ENCODE assay signal across 19 mouse cellular contexts in genomic region chr5:150229776-150230175, GRCm38 (mm10).
A peak's percentile ranks its signal among the peaks of the same experiment; 100 is the strongest.
DNase-seq lines count a peak whose midpoint lies in the region; ATAC-seq and TF ChIP-seq lines count a peak whose summit lies in the region.
"Had no signal": no experiment of that assay in that cellular context is flagged by ENCODE, and none has a peak within 500 bp of the region (broad histone marks: within the 10 kb centered on the region; RNA-seq: fewer than 3 reads in every experiment).

No protein-coding gene starts in this region.

- peaks cover 3% of the 10 kb centered on the region; the same call in 1 of the 2 replicates for H3K36me3 ChIP-seq in heart, adult 2 months (ENCODE audit: control insufficient read depth, insufficient read depth, low read length)
- no peaks in the 10 kb centered on the region for H3K36me3 ChIP-seq in lung, embryonic 14.5 days (ENCODE audit: insufficient read depth)
- H3K36me3 ChIP-seq: hindbrain, embryonic 15.5 days; liver, embryonic 13.5 days; neural tube, embryonic 15.5 days had no signal

- H3K79me2 ChIP-seq in heart, adult 2 months (replicated peaks; ENCODE audit: control insufficient read depth, insufficient read depth, low read length): no peaks in the 10 kb centered on the region

- intact Hi-C loops in heart, adult 2 months (cut with DNase I): loop anchor here (5.0 kb wide), 3 partner anchors 63 to 198 kb away; no protein-coding TSS in a partner anchor
- intact Hi-C loops in heart, postnatal 25 days (cut with DNase I): loop anchor here (2.0 to 5.0 kb wide), 3 partner anchors 32 to 138 kb away; no protein-coding TSS in a partner anchor

- H3K4me2 ChIP-seq in lung, embryonic 14.5 days: no peak overlapping the region
- H3K4me2 ChIP-seq: forebrain, embryonic 13.5 days; hindbrain, embryonic 15.5 days; liver, embryonic 13.5 days; neural tube, embryonic 15.5 days had no signal

- no peaks in the 10 kb centered on the region for H3K9me3 ChIP-seq in lung, embryonic 14.5 days (ENCODE audit: low read depth, low read length)
- H3K9me3 ChIP-seq: forebrain, embryonic 13.5 days; hindbrain, embryonic 15.5 days; neural tube, embryonic 15.5 days had no signal

- ATAC-seq in lung, embryonic 14.5 days (ENCODE audit: insufficient read depth): no peak
- ATAC-seq in frontal cortex, adult (ENCODE audit: low TSS enrichment): no peak
- ATAC-seq in monocyte, adult 5-6 weeks (replicated peaks; ENCODE audit: insufficient number of reproducible peaks, low FRiP score, low TSS enrichment, poor library complexity, severe bottlenecking): no peak
- ATAC-seq: forebrain, embryonic 13.5 days; midbrain, embryonic 16.5 days had no signal

- no peak overlapping the region for H3K4me3 ChIP-seq in heart, adult 2 months
- H3K4me3 ChIP-seq in lung, embryonic 14.5 days (ENCODE audit: low read depth, low read length): no peak overlapping the region
- H3K4me3 ChIP-seq: forebrain, embryonic 13.5 days; hindbrain, embryonic 15.5 days; liver, embryonic 13.5 days; neural tube, embryonic 15.5 days had no signal

- 93% methylated on average over 4 of the region's 4 CpGs for WGBS in heart, adult 2 months
- 92% methylated on average over 4 of the region's 4 CpGs for WGBS in lung, embryonic 14.5 days

- no peak overlapping the region for H3K9ac ChIP-seq in heart, adult 2 months (ENCODE audit: low read depth, low read length)
- no peak overlapping the region for H3K9ac ChIP-seq in lung, embryonic 14.5 days
- H3K9ac ChIP-seq: forebrain, embryonic 13.5 days; hindbrain, embryonic 15.5 days; liver, embryonic 13.5 days; neural tube, embryonic 15.5 days had no signal

- no peak for DNase-seq in heart, adult 2 months
- no peak for DNase-seq in heart, postnatal 25 days (ENCODE audit: low spot score)
- DNase-seq in lung, embryonic 14.5 days: no peak
- DNase-seq in lung, adult 18-20 months: no peak
- DNase-seq in ES-CJ7 (ENCODE audit: low read depth, low spot score): peak; percentile 58
- DNase-seq in induced T-regulatory cell, adult 2 months (ENCODE audit: low read depth): peak; percentile 29
- DNase-seq: cerebellum, postnatal 36 days; gastrocnemius, postnatal 25 days; kidney, postnatal 36 days; liver, embryonic 13.5 days; right cerebral cortex, adult 18-20 months; thymus, postnatal 14 days had no signal

- TF ChIP-seq EP300 in heart, adult 2 months (IDR thresholded peaks at IDR 0.05; ENCODE audit: insufficient read depth, low read depth, low read length): no peak

- H3K4me1 ChIP-seq in heart, adult 2 months (ENCODE audit: control insufficient read depth, insufficient read depth, low read length): peaks cover 3% of the 10 kb centered on the region
- H3K4me1 ChIP-seq in lung, embryonic 14.5 days (ENCODE audit: insufficient read depth): no peaks in the 10 kb centered on the region
- H3K4me1 ChIP-seq: forebrain, embryonic 13.5 days had no signal

- TF ChIP-seq CTCF in heart, adult 2 months (IDR thresholded peaks at IDR 0.05): peak; percentile 50
- peak; percentile 50 for TF ChIP-seq CTCF in lung, embryonic 14.5 days (IDR thresholded peaks at IDR 0.05; ENCODE audit: low read depth)

- no peak for TF ChIP-seq POLR2A in heart, adult 2 months (IDR thresholded peaks at IDR 0.05; ENCODE audit: insufficient read depth, low read depth, low read length)

- H3K27ac ChIP-seq in heart, adult 2 months: no peak overlapping the region
- H3K27ac ChIP-seq in lung, embryonic 14.5 days (ENCODE audit: low read depth): no peak overlapping the region
- H3K27ac ChIP-seq: forebrain, embryonic 13.5 days; hindbrain, embryonic 15.5 days; liver, embryonic 13.5 days; neural tube, embryonic 15.5 days had no signal

- H3K27me3 ChIP-seq in heart, adult 2 months (ENCODE audit: control insufficient read depth, insufficient read depth, low read length): no peaks in the 10 kb centered on the region
- H3K27me3 ChIP-seq in lung, embryonic 14.5 days (ENCODE audit: insufficient read depth, low read length): no peaks in the 10 kb centered on the region
- H3K27me3 ChIP-seq: CH12.LX; forebrain, embryonic 13.5 days; hindbrain, embryonic 15.5 days; liver, embryonic 13.5 days; neural tube, embryonic 15.5 days had no signal

Comparison
In these comparisons a context has a peak if more than half of its experiments do, and no peak if none do; other contexts are left out.
1. DNase-seq: peak in ES-CJ7 (single experiment) and induced T-regulatory cell, adult 2 months (single experiment); none in heart, adult 2 months (0 of 2), heart, postnatal 25 days (single experiment), lung, embryonic 14.5 days (single experiment) and lung, adult 18-20 months (0 of 2).